Comparison of ENCODE assay signal across 8 mouse cellular contexts in genomic region chr2:64097937-64098617, GRCm38 (mm10). TPM values are rescaled to one million over a fixed set of nuclear protein-coding genes. Genes with fewer than 3 reads are reported as not detected.
DNase-seq lines count a peak whose midpoint lies in the region; ATAC-seq and TF ChIP-seq lines count a peak whose summit lies in the region.

TSS of gene Fign (minus strand) at chr2:64098038.

- H3K9me3 ChIP-seq in hindbrain, embryonic 14.5 days (ENCODE audit: control insufficient read depth, low read length), result no peaks in the 10 kb centered on the region

- H3K36me3 ChIP-seq in hindbrain, embryonic 14.5 days (replicated peaks; ENCODE audit: control insufficient read depth, insufficient read depth), result no peaks in the 10 kb centered on the region

- H3K9ac ChIP-seq in hindbrain, embryonic 14.5 days, result peak within 1 kb of the TSS; percentile 81

- intact Hi-C loops in gastrocnemius, adult 2 months (cut with DNase I), result no loop called here

- DNase-seq in adrenal gland, adult 18-20 months (ENCODE audit: low spot score in 2 of 2), result peak; percentile 68 to 80
- DNase-seq in gastrocnemius, adult 2 months, result peak; percentile 87
- peak; percentile 86 for DNase-seq in hindbrain, embryonic 14.5 days (ENCODE audit: low spot score)
- peak; percentile 50 to 70 for DNase-seq in left cerebral cortex, adult 18-20 months (ENCODE audit: low spot score in 2 of 2)
- DNase-seq in lung, postnatal 14 days, result peak; percentile 76
- DNase-seq in right cerebral cortex, postnatal 10 days (ENCODE audit: low spot score in 2 of 2), result peak; percentile 78 to 81
- no peak for DNase-seq in c-Kit-positive CD71-positive TER-119-positive erythroid progenitor cells, embryonic 14.5 days (ENCODE audit: low spot score)

- under 1% methylated on average over 50 of the region's 85 CpGs for WGBS in hindbrain, embryonic 14.5 days

- peak within 1 kb of the TSS; percentile 90 for H3K4me3 ChIP-seq in gastrocnemius, adult 2 months
- peak within 1 kb of the TSS; percentile 66 for H3K4me3 ChIP-seq in hindbrain, embryonic 14.5 days (replicated peaks; ENCODE audit: low read length)

- peak; percentile 70 for ATAC-seq in common myeloid progenitor, adult 5-6 weeks (replicated peaks; ENCODE audit: low read depth, poor library complexity, severe bottlenecking)
- ATAC-seq in hindbrain, embryonic 14.5 days (ENCODE audit: low FRiP score), result peak; percentile 83

- peak within 1 kb of the TSS; percentile 73 for H3K4me2 ChIP-seq in hindbrain, embryonic 14.5 days (replicated peaks)

- H3K4me1 ChIP-seq in hindbrain, embryonic 14.5 days (replicated peaks; ENCODE audit: control insufficient read depth, insufficient read depth, low read length), result peaks cover 30% of the 10 kb centered on the region; the same call in 1 of the 2 replicates

- peak; percentile 27 for TF ChIP-seq CTCF in gastrocnemius, adult 2 months (IDR thresholded peaks at IDR 0.05)

- peak within 1 kb of the TSS; percentile 92 for H3K27ac ChIP-seq in gastrocnemius, adult 2 months
- peak within 1 kb of the TSS; percentile 96 for H3K27ac ChIP-seq in hindbrain, embryonic 14.5 days

- H3K27me3 ChIP-seq in hindbrain, embryonic 14.5 days (ENCODE audit: control insufficient read depth, insufficient read depth, low read length), result no peaks in the 10 kb centered on the region

RNA-seq across cellular contexts. Expression of gene Fign, which starts in this region (rescaled TPM):
- 1 to 10 TPM; 2.6 to 3.7 TPM for total RNA-seq in adrenal gland, adult 18-20 months (2021)
- not detected in 2 replicates for total RNA-seq in common myeloid progenitor, adult 5-6 weeks (2017)
- 1 to 10 TPM; 2.5 to 5.2 TPM for total RNA-seq in gastrocnemius, adult 2 months (2021)
- 15.1 and 16.4 TPM in 2 replicates for polyA plus RNA-seq in hindbrain, embryonic 14.5 days (2014; fragmentation: Nextera tagmentation; extraction: Ambion mirVana)
- 1 to 10 TPM; 3.0 to 4.3 TPM for total RNA-seq in left cerebral cortex, adult 18-20 months (2021)

Comparison
In these comparisons a context has a peak if more than half of its experiments do, and no peak if none do; other contexts are left out.
1. Peak in ATAC-seq in common myeloid progenitor, adult 5-6 weeks; RNA of the gene not detected or under 1 TPM.